Mouse (Mus musculus) ES-E14 (cell line): ENCODE data around the gene Havcr2. TPM values are rescaled to one million over a fixed set of nuclear protein-coding genes. Genes with fewer than 3 reads are reported as not detected.

ENCODE experiments used
- DNase-seq: peaks from one replicate; pipeline ENCODE4 v3.0.0-alpha.2; 2013; ENCODE audit warnings: low read depth, low spot score
- H3K27ac ChIP-seq: 2 replicates; pipeline ENCODE4 v1.5.1; 2012; ENCODE audit warnings: low read depth, mild to moderate bottlenecking, low read length, moderate library complexity, mixed read lengths; ENCODE audit not compliant: poor library complexity, insufficient read depth, severe bottlenecking
- H3K36me3 ChIP-seq: 2 replicates; pipeline ENCODE4 v1.6.1; 2012; ENCODE audit warnings: mild to moderate bottlenecking, low read length, moderate library complexity, mixed read lengths; ENCODE audit not compliant: control insufficient read depth, poor library complexity, insufficient read depth, severe bottlenecking
- H3K4me1 ChIP-seq, 2 experiments: fragments of 150-350 bp in 1 of 2; sonication (generic) in 1 of 2; 2 replicates each; pipeline ENCODE4 v1.6.1; 2012; ENCODE audit warnings: low read length in 2 of 2, mild to moderate bottlenecking in 1 of 2, mixed read lengths in 1 of 2; ENCODE audit not compliant: control insufficient read depth in 2 of 2, insufficient read depth in 2 of 2, poor library complexity in 1 of 2
- H3K4me3 ChIP-seq, 2 experiments: fragments of 150-350 bp in 1 of 2; sonication (generic) in 1 of 2; 2 replicates each; pipeline ENCODE4 v1.5.1; 2012; ENCODE audit warnings: low read length in 2 of 2, low read depth in 1 of 2, mild to moderate bottlenecking in 1 of 2, mixed read lengths in 1 of 2; ENCODE audit not compliant: insufficient read depth in 1 of 2, poor library complexity in 1 of 2, severe bottlenecking in 1 of 2
- H3K9ac ChIP-seq: 2 replicates; pipeline ENCODE4 v1.6.1; 2012; ENCODE audit warnings: low read depth, mild to moderate bottlenecking, low read length, mixed read lengths; ENCODE audit not compliant: poor library complexity, insufficient read depth, severe bottlenecking
- H3K9me3 ChIP-seq: fragments of 150-350 bp; sonication (generic); 2 replicates; pipeline ENCODE4 v1.6.1; 2012; ENCODE audit warnings: low read depth, mild to moderate bottlenecking, low read length; ENCODE audit not compliant: control insufficient read depth, insufficient read depth
- CHD2 ChIP-seq: IDR thresholded peaks from 2 replicates; pipeline ENCODE4 v1.6.1; 2014; ENCODE audit warnings: mild to moderate bottlenecking, low read depth, low read length, inconsistent platforms
- HCFC1 ChIP-seq: IDR thresholded peaks from 2 replicates; pipeline ENCODE4 v1.6.1; 2012; ENCODE audit warnings: low read length, inconsistent platforms, borderline replicate concordance; ENCODE audit not compliant: insufficient read depth
- MAFK ChIP-seq: IDR thresholded peaks from 2 replicates; pipeline ENCODE4 v1.6.1; 2014; ENCODE audit warnings: mild to moderate bottlenecking, low read depth, low read length, inconsistent platforms; ENCODE audit not compliant: insufficient read depth
- ZC3H11A ChIP-seq: IDR thresholded peaks from 2 replicates; pipeline ENCODE4 v1.6.1; 2012; ENCODE audit warnings: low read depth, mild to moderate bottlenecking, inconsistent platforms, low read length, borderline replicate concordance
- ZNF384 ChIP-seq: IDR thresholded peaks from 2 replicates; pipeline ENCODE4 v1.6.1; 2012; ENCODE audit warnings: low read depth, low read length, inconsistent platforms
- in situ Hi-C, 2 experiments: fragments of 600-800 bp; cut with MboI; formaldehyde crosslinking; loops; one replicate each; pipeline ENCODE4 v1.15.1; 2025; ENCODE audit warnings: low sequenced_read_pairs in 2 of 2, inconsistent platforms in 1 of 2; ENCODE audit not compliant: unreplicated experiment in 2 of 2
- total RNA-seq: library from RNA; depleted of rRNA; stranded (reverse); fragments of 300-350 nt; gene quantifications from 2 replicates; pipeline ENCODE4 v1.2.3, GENCODE M21; 2012; rRNA removed

Gene Havcr2
- total RNA-seq, 1 experiment, result not detected

- Histone ChIP-seq H3K27ac (no peak within 1 kb of the TSS), H3K36me3 (no peaks in the 10 kb centered on the region), H3K4me1 (peaks cover 0 to 5% of the 10 kb centered on the region in 2 experiments; a peak in 1 of 4 replicates), H3K9me3 (no peaks in the 10 kb centered on the region), H3K9ac (no peak within 1 kb of the TSS), H3K4me3 (no peak within 1 kb of the TSS)
- no peak for TF ChIP-seq ZC3H11A
- no peak for TF ChIP-seq MAFK
- no peak for TF ChIP-seq HCFC1
- no peak for TF ChIP-seq ZNF384
- no peak for TF ChIP-seq CHD2
- in situ Hi-C loops, result no loop called here
- DNase-seq, result no peak
These were observed 69.2 kb downstream of the Havcr2 start, which contains the start of gene Gm12169 for GRCm38 (mm10) chr11:46523912-46524311. Gene Gm12169 (plus strand): TSS chr11:46524212.

- DNase-seq, result no peak
- H3K4me3 ChIP-seq, result no peak overlapping the region
- TF ChIP-seq ZNF384, result no peak
- TF ChIP-seq ZC3H11A, result no peak
- TF ChIP-seq CHD2, result no peak
- TF ChIP-seq MAFK, result no peak
- no peak for TF ChIP-seq HCFC1
These were observed 75.4 kb downstream of the Havcr2 start for GRCm38 (mm10) chr11:46530149-46530548.

More at GRCm38 (mm10) chr11:46530149-46530548, 75.4 kb downstream of the Havcr2 start:
- Histone ChIP-seq H3K9me3 (no peaks in the 10 kb centered on the region), H3K9ac (no peak overlapping the region), H3K27ac (no peak overlapping the region), H3K36me3 (no peaks in the 10 kb centered on the region), H3K4me1 (no peaks in the 10 kb centered on the region)
- in situ Hi-C loops, result no loop called here

Other genes with a start within 250 kb of the Havcr2 start
- 0.48 and 0.67 TPM in 2 replicates for gene Fndc9, start 219.4 kb upstream of the Havcr2 start, total RNA-seq
- gene Cyfip2, start 142.1 kb upstream of the Havcr2 start, total RNA-seq, result 7.3 and 7.4 TPM in 2 replicates
- not detected in 2 replicates for gene Itk, start 65.4 kb upstream of the Havcr2 start, total RNA-seq
- not detected in 2 replicates for gene Fam71b, start 58.4 kb upstream of the Havcr2 start, total RNA-seq
- gene Med7, start 18.0 kb upstream of the Havcr2 start, total RNA-seq, result 31.6 and 44.1 TPM in 2 replicates
- not detected in 2 replicates for gene Gm12169, start 69.3 kb downstream of the Havcr2 start, total RNA-seq
- not detected in 2 replicates for gene BC053393, start 116.6 kb downstream of the Havcr2 start, total RNA-seq
- gene Dppa1, start 174.3 kb downstream of the Havcr2 start, total RNA-seq, result 1.4 TPM in 1 of 2 replicates, not detected in the other